Mouse (Mus musculus) MEL (cell line): ENCODE measurements at regions not wholly inside any gene's neighbourhood (a gene's known extent, or its start where the extent isn't known, plus 50 kb on each side); places are given as distances from the start of the nearest gene placed in this dataset.
A peak's percentile ranks its signal among the peaks of the same experiment; 100 is the strongest.

Experiments
- DNase-seq: peaks from one replicate; pipeline ENCODE4 v3.0.0; 2011; ENCODE audit warnings: low read depth, low spot score
- H3K27ac ChIP-seq: 2 replicates; pipeline ENCODE4 v1.5.1; 2012; ENCODE audit warnings: low read depth, mild to moderate bottlenecking, control low read depth, low read length, moderate library complexity; ENCODE audit not compliant: control insufficient read depth
- H3K27me3 ChIP-seq, 2 experiments: fragments of 150-350 bp in 1 of 2; sonication (generic) in 1 of 2; 2 replicates each; pipeline ENCODE4 v1.6.1; 2012; ENCODE audit warnings: low read length in 2 of 2, mild to moderate bottlenecking in 2 of 2, improper control_type of control experiment in 1 of 2, moderate library complexity in 1 of 2; ENCODE audit not compliant: insufficient read depth in 2 of 2, control insufficient read depth in 1 of 2
- H3K36me3 ChIP-seq, 2 experiments: 2 replicates each; pipeline ENCODE4 v1.6.1; 2012 to 2014; ENCODE audit warnings: low read length in 2 of 2, improper control_type of control experiment in 1 of 2, inconsistent platforms in 1 of 2, mild to moderate bottlenecking in 1 of 2; ENCODE audit not compliant: insufficient read depth in 2 of 2, control insufficient read depth in 1 of 2
- H3K4me1 ChIP-seq, 2 experiments: fragments of 150-350 bp in 1 of 2; sonication (generic) in 1 of 2; 2 replicates each; pipeline ENCODE4 v1.6.1; 2012; ENCODE audit warnings: low read length in 2 of 2, improper control_type of control experiment in 1 of 2, mild to moderate bottlenecking in 1 of 2; ENCODE audit not compliant: insufficient read depth in 2 of 2, control insufficient read depth in 1 of 2
- H3K4me3 ChIP-seq, 2 experiments: fragments of 150-350 bp in 1 of 2; sonication (generic) in 1 of 2; 2 replicates each; pipeline ENCODE4 v1.5.1; 2012; ENCODE audit warnings: low read depth in 2 of 2, low read length in 2 of 2, mild to moderate bottlenecking in 2 of 2, moderate library complexity in 2 of 2, control low read depth in 1 of 2, improper control_type of control experiment in 1 of 2; ENCODE audit not compliant: control insufficient read depth in 1 of 2, insufficient read depth in 1 of 2
- H3K79me2 ChIP-seq: 2 replicates; pipeline ENCODE4 v1.6.1; 2012; ENCODE audit warnings: mild to moderate bottlenecking, low read length, moderate library complexity; ENCODE audit not compliant: control insufficient read depth, poor library complexity, insufficient read depth
- H3K9ac ChIP-seq: 2 replicates; pipeline ENCODE4 v1.6.1; 2012; ENCODE audit warnings: low read depth, mild to moderate bottlenecking, control low read depth, low read length, moderate library complexity; ENCODE audit not compliant: control insufficient read depth, poor library complexity, severe bottlenecking
- H3K9me3 ChIP-seq: fragments of 150-350 bp; sonication (generic); replicated peaks from 2 replicates; pipeline ENCODE4 v1.6.1; 2012; ENCODE audit warnings: mild to moderate bottlenecking, low read length, improper control_type of control experiment, moderate library complexity; ENCODE audit not compliant: insufficient read depth
- BHLHE40 ChIP-seq: IDR thresholded peaks from 2 replicates; pipeline ENCODE4 v1.6.1; 2012; ENCODE audit warnings: low read depth, mild to moderate bottlenecking, inconsistent platforms, low read length, improper control_type of control experiment, borderline replicate concordance
- CHD1 ChIP-seq: IDR thresholded peaks from 2 replicates; pipeline ENCODE4 v1.6.1; 2012; ENCODE audit warnings: low read depth, mild to moderate bottlenecking, inconsistent platforms, low read length, improper control_type of control experiment
- E2F4 ChIP-seq: IDR thresholded peaks from 2 replicates; pipeline ENCODE4 v1.6.1; 2011; ENCODE audit warnings: low read depth, low read length, improper control_type of control experiment, borderline replicate concordance
- ELF1 ChIP-seq: IDR thresholded peaks from 2 replicates; pipeline ENCODE4 v1.6.1; 2014; ENCODE audit warnings: low read depth, mild to moderate bottlenecking, inconsistent platforms, low read length, improper control_type of control experiment, moderate library complexity
- EP300 ChIP-seq, 2 experiments: IDR thresholded peaks; 2 replicates each; pipeline ENCODE4 v1.6.1; 2011; ENCODE audit warnings: improper control_type of control experiment in 2 of 2, low read length in 2 of 2, low read depth in 1 of 2, mild to moderate bottlenecking in 1 of 2
- ETS1 ChIP-seq: IDR thresholded peaks from 2 replicates; pipeline ENCODE4 v1.6.1; 2012; ENCODE audit warnings: low read depth, mild to moderate bottlenecking, inconsistent platforms, low read length, improper control_type of control experiment, moderate library complexity
- GABPA ChIP-seq: IDR thresholded peaks from 2 replicates; pipeline ENCODE4 v1.6.1; 2012; ENCODE audit warnings: low read depth, mild to moderate bottlenecking, inconsistent platforms, low read length, improper control_type of control experiment, moderate library complexity
- JUND ChIP-seq: IDR thresholded peaks from 2 replicates; pipeline ENCODE4 v1.6.1; 2011; ENCODE audit warnings: low read depth, mild to moderate bottlenecking, improper control_type of control experiment, low read length
- MAFK ChIP-seq: IDR thresholded peaks from 2 replicates; pipeline ENCODE4 v1.6.1; 2011; ENCODE audit warnings: low read depth, mild to moderate bottlenecking, low read length, improper control_type of control experiment, borderline replicate concordance
- MAZ ChIP-seq: IDR thresholded peaks from 2 replicates; pipeline ENCODE4 v1.6.1; 2012; ENCODE audit warnings: low read depth, mild to moderate bottlenecking, inconsistent platforms, low read length, improper control_type of control experiment
- MEF2A ChIP-seq: IDR thresholded peaks from 2 replicates; pipeline ENCODE4 v1.6.1; 2014; ENCODE audit warnings: low read depth, mild to moderate bottlenecking, inconsistent platforms, low read length, improper control_type of control experiment; ENCODE audit not compliant: poor library complexity, insufficient replicate concordance, severe bottlenecking; ENCODE audit errors: extremely low read depth
- NELFE ChIP-seq: IDR thresholded peaks from 2 replicates; pipeline ENCODE4 v1.6.1; 2011; ENCODE audit warnings: low read depth, low read length, improper control_type of control experiment
- POLR2A ChIP-seq, 2 experiments: IDR thresholded peaks; 2 replicates each; pipeline ENCODE4 v1.6.1; 2011 to 2012; ENCODE audit warnings: low read length in 2 of 2, mild to moderate bottlenecking in 2 of 2, control low read depth in 1 of 2, improper control_type of control experiment in 1 of 2, low read depth in 1 of 2, moderate library complexity in 1 of 2; ENCODE audit not compliant: control insufficient read depth in 1 of 2, insufficient read depth in 1 of 2, poor library complexity in 1 of 2
- POLR2AphosphoS5 ChIP-seq: IDR thresholded peaks from 2 replicates; pipeline ENCODE4 v1.6.1; 2012; ENCODE audit warnings: low read depth, borderline replicate concordance, mild to moderate bottlenecking, inconsistent platforms, low read length, moderate library complexity, mixed read lengths
- SIN3A ChIP-seq: IDR thresholded peaks from 2 replicates; pipeline ENCODE4 v1.6.1; 2012; ENCODE audit warnings: low read length, improper control_type of control experiment, inconsistent platforms
- TCF12 ChIP-seq: IDR thresholded peaks from 2 replicates; pipeline ENCODE4 v1.6.1; 2014; ENCODE audit warnings: low read depth, mild to moderate bottlenecking, inconsistent platforms, low read length, improper control_type of control experiment, moderate library complexity
- USF2 ChIP-seq, 2 experiments: IDR thresholded peaks; 2 replicates each; pipeline ENCODE4 v1.6.1; 2011 to 2012; ENCODE audit warnings: improper control_type of control experiment in 2 of 2, low read length in 2 of 2, borderline replicate concordance in 1 of 2, inconsistent platforms in 1 of 2, low read depth in 1 of 2, mild to moderate bottlenecking in 1 of 2; ENCODE audit not compliant: insufficient read depth in 1 of 2
- ZC3H11A ChIP-seq: IDR thresholded peaks from 2 replicates; pipeline ENCODE4 v1.6.1; 2012; ENCODE audit warnings: low read depth, mild to moderate bottlenecking, inconsistent platforms, low read length, improper control_type of control experiment
- ZKSCAN1 ChIP-seq: IDR thresholded peaks from 2 replicates; pipeline ENCODE4 v1.6.1; 2012; ENCODE audit warnings: low read depth, mild to moderate bottlenecking, inconsistent platforms, low read length, improper control_type of control experiment, moderate library complexity
- ZNF384 ChIP-seq: IDR thresholded peaks from 2 replicates; pipeline ENCODE4 v1.6.1; 2012; ENCODE audit warnings: low read depth, mild to moderate bottlenecking, inconsistent platforms, low read length, improper control_type of control experiment

DNA sequence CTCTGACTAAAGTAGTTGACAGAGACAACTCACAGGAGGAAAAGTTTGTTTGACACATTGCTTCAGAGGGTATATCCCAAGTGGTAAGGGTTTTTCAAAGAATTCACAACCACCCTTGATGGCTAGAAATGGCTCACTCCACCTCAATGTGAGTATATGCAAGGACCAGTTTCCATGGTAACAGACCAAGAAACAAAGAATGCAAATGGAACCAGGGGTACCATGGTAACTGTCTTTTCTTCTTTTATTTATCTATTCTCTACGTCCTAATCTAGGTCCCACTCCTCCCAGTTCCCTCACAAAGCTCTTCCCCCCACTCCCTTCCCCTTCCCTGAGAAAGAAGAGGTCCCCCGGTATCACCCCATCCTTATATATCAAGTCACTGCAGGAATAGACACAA, 57.5 kb downstream of the Ins1 start:
- Histone ChIP-seq H3K79me2 (no peaks in the 10 kb centered on the region), H3K27ac (no peak overlapping the region), H3K36me3 (no peaks in the 10 kb centered on the region), H3K4me3 (no peak overlapping the region), H3K9me3 (no peaks in the 10 kb centered on the region), H3K27me3 (no peaks in the 10 kb centered on the region), H3K9ac (no peak overlapping the region), H3K4me1 (no peaks in the 10 kb centered on the region)
- DNase-seq, result no peak
- no peak for TF ChIP-seq EP300 (IDR thresholded peaks at IDR 0.05; ENCODE audit: low read depth in 1 of 2, low read length in 2 of 2)
- TF ChIP-seq ZNF384, result no peak
- no peak for TF ChIP-seq ZC3H11A
- no peak for TF ChIP-seq MAZ
- no peak for TF ChIP-seq SIN3A
- TF ChIP-seq MAFK, result no peak
- no peak for TF ChIP-seq ZKSCAN1
- TF ChIP-seq NELFE, result no peak
- no peak for TF ChIP-seq BHLHE40
- TF ChIP-seq CHD1, result no peak
- TF ChIP-seq USF2 (IDR thresholded peaks at IDR 0.05; ENCODE audit: borderline replicate concordance in 1 of 2, insufficient read depth in 1 of 2, low read depth in 1 of 2, low read length in 2 of 2), result no peak

DNA sequence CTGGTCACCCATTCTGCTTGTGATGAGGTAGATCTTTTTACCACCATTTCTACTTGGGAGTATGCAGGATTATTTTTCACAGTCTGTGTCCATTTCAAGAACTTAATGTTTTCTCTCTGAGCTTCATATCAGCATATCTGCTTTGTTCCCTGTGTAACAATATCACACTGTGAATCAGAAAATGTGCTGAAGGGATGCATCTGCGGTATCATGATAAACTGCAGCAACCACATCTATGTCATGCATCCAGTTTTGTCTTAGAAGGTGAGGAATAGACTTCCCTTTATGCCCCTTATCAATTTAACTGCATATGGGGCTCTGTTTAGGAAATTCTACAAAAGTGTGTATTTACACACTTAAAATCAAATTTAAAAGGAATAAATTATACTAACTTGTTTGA, 67.3 kb downstream of the Ins1 start:
- Histone ChIP-seq H3K9me3 (no peaks in the 10 kb centered on the region), H3K4me3 (no peak overlapping the region), H3K27ac (no peak overlapping the region), H3K9ac (no peak overlapping the region), H3K27me3 (no peaks in the 10 kb centered on the region), H3K79me2 (no peaks in the 10 kb centered on the region), H3K36me3 (no peaks in the 10 kb centered on the region), H3K4me1 (no peaks in the 10 kb centered on the region)
- peak; percentile 16 for DNase-seq
- no peak for TF ChIP-seq POLR2A (IDR thresholded peaks at IDR 0.05; ENCODE audit: control insufficient read depth in 1 of 2, insufficient read depth in 1 of 2, low read depth in 1 of 2, low read length in 2 of 2, poor library complexity in 1 of 2)
- TF ChIP-seq EP300 (IDR thresholded peaks at IDR 0.05; ENCODE audit: low read depth in 1 of 2, low read length in 2 of 2), result peak; percentile 34 to 41; a peak in 2 of 4 replicates
- no peak for TF ChIP-seq ETS1
- peak; percentile 69; the same call in 1 of the 2 replicates for TF ChIP-seq TCF12
- TF ChIP-seq POLR2AphosphoS5, result no peak
- no peak for TF ChIP-seq NELFE

- no peaks in the 10 kb centered on the region for H3K36me3 ChIP-seq
- TF ChIP-seq E2F4 (no peak), MEF2A (no peak), JUND (no peak), SIN3A (no peak), GABPA (no peak), ELF1 (no peak)
- TF ChIP-seq, all 39 proteins: peak for 0
Observed at GRCm38 (mm10) chr19:52355175-52355574, 91.1 kb downstream of the Ins1 start.

More at GRCm38 (mm10) chr19:52355175-52355574, 91.1 kb downstream of the Ins1 start:
- Histone ChIP-seq H3K27ac (no peak overlapping the region), H3K79me2 (no peaks in the 10 kb centered on the region), H3K4me3 (no peak overlapping the region), H3K4me1 (no peaks in the 10 kb centered on the region), H3K9me3 (no peaks in the 10 kb centered on the region), H3K27me3 (no peaks in the 10 kb centered on the region), H3K9ac (no peak overlapping the region)
- no peak for DNase-seq
